Mouse (Mus musculus) E14TG2a.4 (cell line): ENCODE measurements around the gene Pou6f2.
A peak's percentile ranks its signal among the peaks of the same experiment; 100 is the strongest.

Source experiments
- H3K27me3 ChIP-seq: 2 replicates; pipeline ENCODE4 v1.6.1; 2014; ENCODE audit warnings: low read length, control low read depth; ENCODE audit not compliant: insufficient read depth
- H3K36me3 ChIP-seq: 2 replicates; pipeline ENCODE4 v1.6.1; 2014; ENCODE audit warnings: low read length, control low read depth; ENCODE audit not compliant: insufficient read depth
- H3K4me1 ChIP-seq: replicated peaks from 2 replicates; pipeline ENCODE4 v1.6.1; 2014; ENCODE audit warnings: low read depth, low read length, control low read depth
- H3K4me3 ChIP-seq: replicated peaks from 2 replicates; pipeline ENCODE4 v1.5.1; 2014; ENCODE audit warnings: mild to moderate bottlenecking, low read length
- H3K9me3 ChIP-seq: 2 replicates; pipeline ENCODE4 v1.6.1; 2014; ENCODE audit warnings: low read length, control low read depth
- CTCF ChIP-seq: conservative IDR thresholded peaks from 2 replicates; pipeline ENCODE4 v1.5.1; 2014; ENCODE audit warnings: low read length
- NANOG ChIP-seq: IDR thresholded peaks from 2 replicates; pipeline ENCODE4 v1.6.1; 2014; ENCODE audit warnings: borderline replicate concordance, low read length, mixed read lengths
- POU5F1 ChIP-seq: IDR thresholded peaks from 2 replicates; pipeline ENCODE4 v1.6.1; 2014; ENCODE audit warnings: low read length, borderline replicate concordance

The Pou6f2 gene

GRCm38 (mm10) chr13:18397586-18397985 lies at the start of gene Pou6f2:
TSS of gene Pou6f2 (minus strand) at chr13:18397686.
- Histone ChIP-seq H3K4me1 (no peaks in the 10 kb centered on the region; the same call in 1 of the 2 replicates), H3K4me3 (no peak within 1 kb of the TSS), H3K9me3 (no peaks in the 10 kb centered on the region), H3K36me3 (no peaks in the 10 kb centered on the region), H3K27me3 (no peaks in the 10 kb centered on the region)
- TF ChIP-seq NANOG (no peak), CTCF (no peak), POU5F1 (no peak)

GRCm38 (mm10) chr13:18439858-18440257 lies 42.4 kb upstream of the Pou6f2 start:
- Histone ChIP-seq H3K27me3 (no peaks in the 10 kb centered on the region), H3K4me3 (no peak overlapping the region), H3K9me3 (no peaks in the 10 kb centered on the region), H3K36me3 (no peaks in the 10 kb centered on the region), H3K4me1 (no peaks in the 10 kb centered on the region)
- TF ChIP-seq CTCF (no peak), POU5F1 (no peak), NANOG (no peak)

GRCm38 (mm10) chr13:18387673-18388072 lies 9.8 kb downstream of the Pou6f2 start:
- H3K4me3 ChIP-seq = no peak overlapping the region
- TF ChIP-seq NANOG (no peak), CTCF (no peak), POU5F1 (no peak)
- no peaks in the 10 kb centered on the region for H3K27me3 ChIP-seq
- no peaks in the 10 kb centered on the region for H3K9me3 ChIP-seq
- no peaks in the 10 kb centered on the region for H3K4me1 ChIP-seq
- no peaks in the 10 kb centered on the region for H3K36me3 ChIP-seq

GRCm38 (mm10) chr13:18363373-18363772 lies 34.1 kb downstream of the Pou6f2 start:
- H3K27me3 ChIP-seq = no peaks in the 10 kb centered on the region
- no peaks in the 10 kb centered on the region for H3K36me3 ChIP-seq
- H3K9me3 ChIP-seq = no peaks in the 10 kb centered on the region
- H3K4me1 ChIP-seq = no peaks in the 10 kb centered on the region
- H3K4me3 ChIP-seq = no peak overlapping the region
- TF ChIP-seq NANOG (no peak), POU5F1 (no peak), CTCF (no peak)

GRCm38 (mm10) chr13:18344580-18345333 lies 52.7 kb downstream of the Pou6f2 start:
- Histone ChIP-seq H3K4me3 (no peak overlapping the region), H3K4me1 (no peaks in the 10 kb centered on the region), H3K36me3 (no peaks in the 10 kb centered on the region), H3K9me3 (no peaks in the 10 kb centered on the region), H3K27me3 (no peaks in the 10 kb centered on the region)
- TF ChIP-seq NANOG = no peak
- TF ChIP-seq CTCF = no peak

- H3K27me3 ChIP-seq = no peaks in the 10 kb centered on the region
- no peak overlapping the region for H3K4me3 ChIP-seq
- peaks cover 5% of the 10 kb centered on the region; the same call in 1 of the 2 replicates for H3K4me1 ChIP-seq
- TF ChIP-seq NANOG (no peak), POU5F1 (no peak), CTCF (no peak)
- H3K9me3 ChIP-seq = no peaks in the 10 kb centered on the region
- H3K36me3 ChIP-seq = no peaks in the 10 kb centered on the region
Measured at GRCm38 (mm10) chr13:18338910-18339501, 58.5 kb downstream of the Pou6f2 start.

- no peaks in the 10 kb centered on the region for H3K36me3 ChIP-seq
- H3K9me3 ChIP-seq = no peaks in the 10 kb centered on the region
- peaks cover 5% of the 10 kb centered on the region; the same call in 1 of the 2 replicates for H3K4me1 ChIP-seq
- no peak overlapping the region for H3K4me3 ChIP-seq
- no peaks in the 10 kb centered on the region for H3K27me3 ChIP-seq
- TF ChIP-seq POU5F1 = no peak
- TF ChIP-seq CTCF = no peak
- TF ChIP-seq NANOG = no peak
Measured at GRCm38 (mm10) chr13:18338022-18338421, 59.5 kb downstream of the Pou6f2 start.

- peaks cover 5% of the 10 kb centered on the region; the same call in 1 of the 2 replicates for H3K4me1 ChIP-seq
- H3K4me3 ChIP-seq = no peak overlapping the region
- H3K36me3 ChIP-seq = no peaks in the 10 kb centered on the region
- TF ChIP-seq NANOG = no peak
- TF ChIP-seq POU5F1 = no peak
- no peaks in the 10 kb centered on the region for H3K27me3 ChIP-seq
- H3K9me3 ChIP-seq = no peaks in the 10 kb centered on the region
Measured at GRCm38 (mm10) chr13:18334035-18334434, 63.5 kb downstream of the Pou6f2 start.

GRCm38 (mm10) chr13:18332596-18332995 lies 64.9 kb downstream of the Pou6f2 start:
- H3K4me3 ChIP-seq = no peak overlapping the region
- H3K27me3 ChIP-seq = no peaks in the 10 kb centered on the region
- no peak for TF ChIP-seq POU5F1
- peak; percentile 27; the same call in 1 of the 2 replicates for TF ChIP-seq CTCF
- TF ChIP-seq NANOG = no peak
- H3K9me3 ChIP-seq = no peaks in the 10 kb centered on the region
- H3K36me3 ChIP-seq = no peaks in the 10 kb centered on the region
- peaks cover 4% of the 10 kb centered on the region; the same call in 1 of the 2 replicates for H3K4me1 ChIP-seq
